Mouse (Mus musculus) kidney, embryonic 16.5 days (tissue): ENCODE data around the gene Tbc1d4. TPM values are rescaled to one million over a fixed set of nuclear protein-coding genes. Genes with fewer than 3 reads are reported as not detected.
A peak's percentile ranks its signal among the peaks of the same experiment; 100 is the strongest.

ENCODE experiments used
- ATAC-seq: fragments of 200-750 bp; cut with Nextera tagmentation; 2 replicates; pipeline ENCODE4 v1.8.0; 2017; ENCODE audit warnings: moderate TSS enrichment; ENCODE audit not compliant: low FRiP score, low TSS enrichment
- H3K27ac ChIP-seq: fragments of 300-500 bp; sonication (generic); 2 replicates; pipeline ENCODE4 v1.5.1; 2014; ENCODE audit warnings: low read length
- H3K27me3 ChIP-seq: fragments of 300-500 bp; sonication (generic); 2 replicates; pipeline ENCODE4 v1.6.1; 2014; ENCODE audit warnings: low read length, control low read depth, mixed read lengths; ENCODE audit not compliant: insufficient read depth
- H3K36me3 ChIP-seq: fragments of 300-500 bp; sonication (generic); 2 replicates; pipeline ENCODE4 v1.6.1; 2014; ENCODE audit warnings: low read length, control low read depth, mixed read lengths; ENCODE audit not compliant: insufficient read depth
- H3K4me1 ChIP-seq: fragments of 300-500 bp; sonication (generic); 2 replicates; pipeline ENCODE4 v1.6.1; 2014; ENCODE audit warnings: low read length, control low read depth, mixed read lengths; ENCODE audit not compliant: insufficient read depth
- H3K4me2 ChIP-seq: fragments of 300-500 bp; sonication (generic); replicated peaks from 2 replicates; pipeline ENCODE4 v1.6.1; 2014; ENCODE audit warnings: low read depth, low read length
- H3K4me3 ChIP-seq: fragments of 300-500 bp; sonication (generic); 2 replicates; pipeline ENCODE4 v1.5.1; 2014; ENCODE audit warnings: mild to moderate bottlenecking, low read length
- H3K9ac ChIP-seq: fragments of 300-500 bp; sonication (generic); replicated peaks from 2 replicates; pipeline ENCODE4 v1.6.1; 2014; ENCODE audit warnings: low read length
- H3K9me3 ChIP-seq: fragments of 300-500 bp; sonication (generic); 2 replicates; pipeline ENCODE4 v1.6.1; 2016; ENCODE audit warnings: low read length, control low read depth
- WGBS: fragments of 180-500 bp; shearing (Covaris S2); extraction: QIAGEN DNeasy Blood & Tissue Kit; methylation state at CpG from one replicate; pipeline ENCODE4 v1.1.7; 2014; 5-methylcytosine and 5-hydroxymethylcytosine counted together
- polyA plus RNA-seq: library from polyadenylated mRNA; unstranded; fragments of >200 nt; fragmentation: Nextera tagmentation; extraction: Ambion mirVana; gene quantifications from 2 replicates; pipeline ENCODE4 v1.2.1, GENCODE M21; 2015

Tbc1d4 gene
- polyA plus RNA-seq, 1 experiment from 2014 or later = 22.0 TPM

DNA sequence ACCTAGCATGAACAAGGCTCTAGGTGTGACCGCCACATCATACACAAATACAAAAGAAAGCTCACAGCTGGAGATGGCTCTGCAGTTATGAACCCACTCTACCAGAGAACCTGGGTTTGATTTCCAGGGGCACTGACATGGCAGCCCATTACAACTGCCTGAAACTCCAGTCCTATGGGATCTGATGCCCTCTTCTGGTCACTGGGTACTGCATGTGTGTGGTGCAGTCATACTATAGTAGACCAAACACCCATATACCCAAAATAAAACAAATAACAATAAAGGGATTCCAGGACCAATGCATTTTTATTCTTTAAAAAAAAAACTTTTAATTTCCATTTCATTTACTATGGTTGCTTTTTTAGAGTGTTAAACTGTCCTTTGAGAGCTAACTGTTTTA, 26.8 kb upstream of the Tbc1d4 start:
- no peak overlapping the region for H3K9ac ChIP-seq
- no peaks in the 10 kb centered on the region for H3K27me3 ChIP-seq
- no peak overlapping the region for H3K4me3 ChIP-seq
- no peak overlapping the region for H3K4me2 ChIP-seq
- no peak overlapping the region for H3K27ac ChIP-seq
- WGBS = 88% methylated on average over 1 of the region's 1 CpGs
- H3K9me3 ChIP-seq = no peaks in the 10 kb centered on the region
- peaks cover 6% of the 10 kb centered on the region for H3K4me1 ChIP-seq
- H3K36me3 ChIP-seq = peaks cover 24% of the 10 kb centered on the region; the same call in 1 of the 2 replicates
- ATAC-seq = no peak

DNA sequence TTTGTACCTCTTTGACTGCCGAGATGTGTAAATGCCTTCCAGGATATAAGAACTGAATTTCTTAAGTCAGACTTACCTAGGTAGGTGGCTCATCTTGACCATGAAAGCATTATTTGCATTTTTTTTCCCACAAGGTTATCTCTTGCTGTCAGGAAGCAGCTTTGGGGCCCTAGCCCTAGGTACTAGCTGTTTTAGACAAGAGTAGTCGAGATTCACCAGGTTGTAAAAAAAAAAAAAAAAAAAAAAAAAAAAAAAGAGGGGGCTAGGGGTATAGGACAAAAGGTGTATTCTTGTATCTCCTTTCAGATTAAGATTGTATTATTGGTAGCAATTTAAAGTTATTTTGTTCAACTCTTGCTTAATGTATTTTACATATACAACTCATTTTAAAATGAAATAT, 21.6 kb upstream of the Tbc1d4 start:
- no peaks in the 10 kb centered on the region for H3K9me3 ChIP-seq
- WGBS = 89% methylated on average over 2 of the region's 2 CpGs
- H3K36me3 ChIP-seq = peaks cover 22% of the 10 kb centered on the region; the same call in 1 of the 2 replicates
- no peak overlapping the region for H3K27ac ChIP-seq
- no peak for ATAC-seq
- no peak overlapping the region for H3K4me2 ChIP-seq
- no peaks in the 10 kb centered on the region for H3K4me1 ChIP-seq
- H3K4me3 ChIP-seq = no peak overlapping the region
- H3K27me3 ChIP-seq = no peaks in the 10 kb centered on the region
- no peak overlapping the region for H3K9ac ChIP-seq

DNA sequence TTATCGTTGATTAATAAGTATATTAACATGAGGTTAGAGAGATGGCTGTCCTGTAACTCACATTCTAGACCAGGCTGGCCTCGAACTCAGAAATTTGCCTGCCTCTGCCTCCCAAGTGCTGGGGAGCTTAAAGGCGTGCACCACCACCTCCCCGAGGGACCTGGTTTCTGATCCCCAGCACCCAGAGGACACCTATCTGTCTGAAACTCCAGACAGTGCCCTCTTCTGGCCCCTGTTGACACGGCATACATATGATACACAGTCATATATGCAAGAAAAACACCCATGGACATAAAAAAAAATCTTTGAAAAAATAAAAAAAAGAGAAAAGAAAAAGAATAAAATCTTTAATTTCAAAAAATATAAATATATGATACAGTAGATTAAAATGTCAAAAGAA, 8.7 kb upstream of the Tbc1d4 start:
- Histone ChIP-seq H3K27ac (no peak overlapping the region), H3K9ac (no peak overlapping the region), H3K27me3 (no peaks in the 10 kb centered on the region), H3K9me3 (no peaks in the 10 kb centered on the region), H3K4me2 (no peak overlapping the region), H3K4me1 (no peaks in the 10 kb centered on the region), H3K4me3 (no peak overlapping the region), H3K36me3 (no peaks in the 10 kb centered on the region)
- WGBS = 95% methylated on average over 5 of the region's 5 CpGs
- no peak for ATAC-seq

DNA sequence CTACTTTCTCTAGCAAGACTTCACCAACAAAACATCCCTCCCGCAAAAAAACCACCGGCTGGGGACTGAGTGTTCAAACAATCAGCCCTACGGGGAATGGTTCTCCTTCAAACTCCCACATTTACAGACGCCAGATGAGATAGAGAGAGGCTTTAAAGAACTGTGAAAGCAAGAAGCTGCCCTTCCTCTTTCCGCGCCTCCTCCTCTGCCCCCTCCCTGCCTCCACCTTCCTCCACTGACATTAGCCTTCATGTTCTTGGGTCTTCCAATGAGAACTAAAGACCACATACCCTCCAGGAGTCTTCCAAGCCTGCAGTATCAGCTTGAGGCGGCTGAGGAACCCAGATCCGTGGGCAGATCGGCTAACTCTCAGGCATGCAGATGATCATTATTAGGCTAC, 7.2 kb upstream of the Tbc1d4 start:
- Histone ChIP-seq H3K27me3 (no peaks in the 10 kb centered on the region), H3K4me1 (no peaks in the 10 kb centered on the region), H3K27ac (no peak overlapping the region), H3K9me3 (no peaks in the 10 kb centered on the region), H3K4me3 (no peak overlapping the region), H3K36me3 (no peaks in the 10 kb centered on the region), H3K4me2 (no peak overlapping the region), H3K9ac (no peak overlapping the region)
- 72% methylated on average over 9 of the region's 9 CpGs for WGBS
- ATAC-seq = no peak

DNA sequence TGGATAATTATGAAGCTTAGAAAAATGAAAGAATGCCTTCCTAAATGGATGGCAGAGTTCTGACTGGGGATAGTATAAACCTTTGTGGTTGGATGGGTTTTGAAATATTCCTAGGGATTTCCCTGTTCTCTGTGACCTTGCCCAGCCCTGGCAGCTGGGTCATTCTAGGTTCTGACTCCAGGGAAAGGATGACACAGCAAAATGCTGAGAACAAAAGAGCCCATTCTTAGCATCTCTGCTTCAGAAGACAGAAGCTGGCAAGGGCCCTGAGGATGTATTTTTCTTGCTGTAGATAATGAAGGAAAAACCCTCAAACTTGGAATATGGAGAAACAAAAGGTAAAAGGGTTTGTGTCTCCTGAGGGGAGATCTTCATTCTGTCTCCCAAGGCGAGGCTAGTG, 4.2 kb upstream of the Tbc1d4 start:
- Histone ChIP-seq H3K4me3 (no peak overlapping the region), H3K4me1 (no peaks in the 10 kb centered on the region), H3K27ac (no peak overlapping the region), H3K27me3 (no peaks in the 10 kb centered on the region), H3K4me2 (no peak overlapping the region), H3K9me3 (no peaks in the 10 kb centered on the region), H3K36me3 (no peaks in the 10 kb centered on the region), H3K9ac (no peak overlapping the region)
- ATAC-seq = no peak
- 87% methylated on average over 1 of the region's 1 CpGs for WGBS

DNA sequence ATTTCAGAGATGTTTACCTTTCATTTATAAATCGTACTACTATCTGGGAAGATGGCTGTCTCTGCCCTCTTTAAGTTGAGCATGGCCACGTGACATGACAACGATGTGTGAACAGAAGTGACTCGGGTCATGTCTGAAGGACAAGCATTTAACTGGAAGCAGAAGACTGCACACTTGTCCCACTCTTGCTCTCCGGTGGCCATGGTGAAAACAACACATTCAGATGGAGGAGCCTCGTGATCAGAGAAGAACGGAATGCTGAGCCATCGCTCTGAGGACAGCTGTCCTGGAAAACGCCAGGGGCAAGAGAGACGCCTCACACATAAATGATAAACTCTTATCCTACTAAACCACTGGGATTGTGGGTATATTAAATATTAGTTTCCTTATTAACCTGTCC, 1.7 kb upstream of the Tbc1d4 start:
- Histone ChIP-seq H3K4me1 (peaks cover 11% of the 10 kb centered on the region; the same call in 1 of the 2 replicates), H3K9me3 (no peaks in the 10 kb centered on the region), H3K4me2 (no peak overlapping the region), H3K27ac (no peak overlapping the region), H3K9ac (no peak overlapping the region), H3K4me3 (no peak overlapping the region), H3K27me3 (no peaks in the 10 kb centered on the region), H3K36me3 (no peaks in the 10 kb centered on the region)
- WGBS = 79% methylated on average over 10 of the region's 10 CpGs
- no peak for ATAC-seq

DNA sequence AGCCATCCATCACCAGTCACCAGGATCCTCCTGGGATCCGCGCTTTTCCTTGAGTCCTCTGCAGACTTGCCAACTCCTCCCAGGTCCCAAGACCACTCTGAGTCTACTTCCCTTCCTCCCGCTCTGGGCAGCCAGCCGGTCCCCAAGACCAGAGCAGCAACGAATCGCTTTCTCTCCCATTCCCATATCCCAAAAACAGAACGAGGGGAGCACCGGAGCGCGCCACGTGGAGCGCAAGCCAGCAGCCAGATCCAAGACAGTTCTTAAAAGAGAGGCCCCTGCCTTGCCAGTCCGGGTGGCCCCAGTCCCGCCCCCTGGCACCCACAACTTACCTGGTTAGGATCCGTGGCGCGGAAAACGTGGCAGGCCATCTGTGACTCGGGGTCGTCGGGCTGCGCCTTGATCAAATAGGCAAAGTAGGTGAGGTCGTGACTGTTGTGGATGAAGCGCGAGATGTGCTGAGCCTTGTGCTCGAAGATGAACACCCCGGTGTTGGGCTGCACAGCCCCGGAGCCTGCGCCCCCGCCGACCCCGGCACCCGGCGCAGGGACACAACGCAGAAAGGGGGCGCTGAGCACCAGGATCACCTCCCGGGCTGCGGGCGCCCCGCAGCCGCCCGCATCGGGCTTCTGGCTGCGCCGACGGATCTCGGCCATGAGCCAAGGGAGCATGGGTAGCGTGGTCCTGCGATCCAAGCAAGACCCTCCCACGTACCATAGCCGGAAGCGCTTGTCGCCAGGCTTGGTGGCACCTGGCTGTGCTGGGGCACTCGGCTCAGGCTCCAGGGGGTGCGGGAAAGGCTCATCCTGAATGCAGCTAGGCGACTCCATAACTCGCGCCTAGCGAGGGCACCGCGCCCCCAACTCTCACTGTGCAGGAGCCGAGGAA, 1.1 kb downstream of the Tbc1d4 start:
- peak overlapping the region; percentile 84 for H3K9ac ChIP-seq
- H3K4me1 ChIP-seq = peaks cover 18% of the 10 kb centered on the region
- H3K9me3 ChIP-seq = no peaks in the 10 kb centered on the region
- peak overlapping the region; percentile 99 for H3K4me2 ChIP-seq
- peak; percentile 66 for ATAC-seq
- H3K4me3 ChIP-seq = peak overlapping the region; percentile 89
- peak overlapping the region; percentile 87 for H3K27ac ChIP-seq
- WGBS = under 1% methylated on average over 62 of the region's 62 CpGs
- no peaks in the 10 kb centered on the region for H3K36me3 ChIP-seq
- H3K27me3 ChIP-seq = no peaks in the 10 kb centered on the region

DNA sequence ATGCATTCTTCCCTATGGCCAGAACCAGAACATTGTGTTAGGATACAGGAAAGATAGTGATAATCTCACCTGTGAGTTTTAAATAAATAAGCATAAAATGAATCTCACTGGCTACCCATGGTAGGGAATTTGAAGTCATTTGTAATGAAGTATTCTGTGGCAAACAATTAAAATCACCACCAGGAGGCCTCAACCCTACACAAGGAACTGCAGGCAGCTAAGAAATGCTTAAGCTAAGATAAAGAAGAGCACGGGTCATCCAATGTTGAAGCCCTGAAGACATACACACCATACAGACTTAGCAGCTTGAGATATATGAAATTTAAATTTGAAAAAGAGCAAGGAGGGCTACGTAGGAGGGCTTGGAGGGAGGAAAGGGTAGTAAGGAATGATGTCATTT, 3.1 kb downstream of the Tbc1d4 start:
- Histone ChIP-seq H3K36me3 (no peaks in the 10 kb centered on the region), H3K27ac (no peak overlapping the region), H3K27me3 (no peaks in the 10 kb centered on the region), H3K9me3 (no peaks in the 10 kb centered on the region), H3K4me1 (peaks cover 27% of the 10 kb centered on the region), H3K9ac (no peak overlapping the region), H3K4me3 (no peak overlapping the region), H3K4me2 (no peak overlapping the region)
- ATAC-seq = no peak
- WGBS = 73% methylated on average over 2 of the region's 2 CpGs

DNA sequence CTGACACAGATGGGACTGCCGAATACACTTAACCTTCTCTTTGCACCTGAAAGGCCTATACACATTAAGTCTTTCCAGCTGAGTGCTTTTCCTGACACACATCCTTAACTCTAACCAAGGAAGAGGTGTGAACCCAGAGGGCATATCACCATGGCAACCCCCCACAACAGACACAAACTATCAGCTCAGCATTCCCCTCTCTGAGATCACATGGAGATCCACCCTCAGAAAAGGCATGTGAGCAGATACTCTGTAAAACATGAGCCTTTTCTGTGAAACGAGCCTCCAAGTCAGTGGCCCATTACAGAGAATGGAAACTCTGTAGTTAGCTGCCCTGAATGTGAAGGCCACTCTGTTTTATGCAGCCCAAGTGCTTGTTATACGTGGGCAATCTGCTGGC, 6.1 kb downstream of the Tbc1d4 start:
- H3K9ac ChIP-seq = no peak overlapping the region
- WGBS = 32% methylated on average over 3 of the region's 3 CpGs
- no peaks in the 10 kb centered on the region for H3K9me3 ChIP-seq
- H3K27me3 ChIP-seq = no peaks in the 10 kb centered on the region
- 0 out of 2 replicates have a peak overlapping the region, but pooled peaks have one; percentile 24 for H3K27ac ChIP-seq
- H3K36me3 ChIP-seq = no peaks in the 10 kb centered on the region
- H3K4me3 ChIP-seq = no peak overlapping the region
- no peak overlapping the region for H3K4me2 ChIP-seq
- peak; percentile 88 for ATAC-seq
- peaks cover 27% of the 10 kb centered on the region for H3K4me1 ChIP-seq

DNA sequence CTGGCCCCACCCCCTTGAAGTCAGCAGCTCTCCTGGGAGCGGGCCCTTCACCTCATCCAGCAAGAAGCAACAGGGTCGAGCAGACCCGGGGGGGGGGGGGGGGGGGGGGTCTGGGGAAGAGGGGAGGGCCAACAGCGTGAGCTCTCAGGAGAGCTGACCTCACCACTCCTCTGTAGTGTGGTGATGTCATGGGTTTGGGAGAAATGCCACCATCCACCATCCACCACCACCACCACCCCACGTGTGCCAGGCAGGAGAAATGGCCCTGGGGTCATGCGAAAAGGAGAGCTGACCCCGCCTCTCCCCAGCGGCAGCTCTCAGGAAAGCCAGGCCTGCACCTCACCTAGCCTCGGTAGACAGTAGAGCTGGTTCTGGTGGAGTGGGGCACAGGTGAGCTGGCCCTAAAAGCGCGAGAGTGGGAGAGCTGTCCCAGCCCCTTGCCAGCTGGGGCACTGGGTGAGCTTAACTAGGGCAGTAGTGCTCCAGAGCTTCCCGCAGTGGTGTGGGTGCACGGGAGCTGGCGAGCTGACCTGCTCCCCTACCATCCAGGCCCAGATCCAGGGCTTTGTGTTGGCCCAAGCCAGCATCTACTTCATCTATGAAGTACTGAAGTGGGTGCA, 11.8 kb downstream of the Tbc1d4 start:
- Histone ChIP-seq H3K27ac (no peak overlapping the region), H3K9me3 (no peaks in the 10 kb centered on the region), H3K4me3 (no peak overlapping the region), H3K36me3 (no peaks in the 10 kb centered on the region), H3K27me3 (no peaks in the 10 kb centered on the region), H3K4me2 (no peak overlapping the region), H3K9ac (no peak overlapping the region), H3K4me1 (peaks cover 3% of the 10 kb centered on the region; the same call in 1 of the 2 replicates)
- 0 out of 2 replicates have a peak, but pooled peaks have one; percentile 13 for ATAC-seq
- WGBS = 91% methylated on average over 10 of the region's 14 CpGs
